Mouse (Mus musculus): Measurements from ENCODE around the gene Olfr1129. TPM values are rescaled to one million over a fixed set of nuclear protein-coding genes. Genes with fewer than 3 reads are reported as not detected.

The Olfr1129 gene
- total and polyA plus RNA-seq, 3 experiments: 0.17 TPM; not detected in 2

- in situ Hi-C loops (cut with MboI; ENCODE audit: low pct_ligation_motif_present, low pct_unique_long_range_greater_than_20kb, low sequenced_read_pairs): no loop called here
- no peak for TF ChIP-seq USF1 (IDR thresholded peaks at IDR 0.05; ENCODE audit: low read depth, low read length)
- TF ChIP-seq MXI1 (IDR thresholded peaks at IDR 0.05; ENCODE audit: low read depth, low read length): no peak
- TF ChIP-seq IRF4 (IDR thresholded peaks at IDR 0.05; ENCODE audit: low read depth, low read length): no peak
- no peak for TF ChIP-seq ZC3H11A (IDR thresholded peaks at IDR 0.05; ENCODE audit: low read depth, low read length)
- no peak for TF ChIP-seq CTCF (conservative IDR thresholded peaks at IDR 0.05 in 1 of 2, IDR thresholded peaks at IDR 0.05 in 1 of 2; ENCODE audit: low read depth in 2 of 2, low read length in 2 of 2)
- no peak for TF ChIP-seq EP300 (IDR thresholded peaks at IDR 0.05; ENCODE audit: low read length)
- no peak for TF ChIP-seq NRF1 (IDR thresholded peaks at IDR 0.05; ENCODE audit: low read depth, low read length)
- TF ChIP-seq MEF2A (IDR thresholded peaks at IDR 0.05; ENCODE audit: borderline replicate concordance, low read depth, low read length): no peak
- no peak for TF ChIP-seq ZMIZ1 (IDR thresholded peaks at IDR 0.05; ENCODE audit: low read depth, low read length)
- no peak for TF ChIP-seq MYC (IDR thresholded peaks at IDR 0.05; ENCODE audit: low read depth, low read length)
- TF ChIP-seq BHLHE40 (IDR thresholded peaks at IDR 0.05; ENCODE audit: low read depth, low read length): no peak
- no peak for TF ChIP-seq JUND (conservative IDR thresholded peaks at IDR 0.05; ENCODE audit: low read depth, low read length)
- no peak for TF ChIP-seq HCFC1 (IDR thresholded peaks at IDR 0.05; ENCODE audit: low read depth, low read length)
- TF ChIP-seq RAD21 (IDR thresholded peaks at IDR 0.05; ENCODE audit: low read depth, low read length): no peak
- H3K79me2 ChIP-seq (replicated peaks; ENCODE audit: control insufficient read depth, extremely low read depth, insufficient read depth, poor library complexity, severe bottlenecking): no peaks in the 10 kb centered on the region
- no peak within 1 kb of the TSS for H3K4me3 ChIP-seq (replicated peaks in 1 of 3; ENCODE audit: low read depth in 2 of 3, low read length in 2 of 3, poor library complexity in 1 of 3)
- peaks cover 10% of the 10 kb centered on the region for H3K9me3 ChIP-seq (replicated peaks; ENCODE audit: low read length)
- dilution Hi-C loops (cut with MboI; ENCODE audit: extremely low pct_ligation_motif_present, extremely low pct_unique_long_range_greater_than_20kb, low sequenced_read_pairs): no loop called here
- no peaks in the 10 kb centered on the region for H3K36me3 ChIP-seq (replicated peaks in 1 of 2; ENCODE audit: control insufficient read depth in 1 of 2, insufficient read depth in 1 of 2, low read length in 1 of 2)
- no peaks in the 10 kb centered on the region for H3K4me1 ChIP-seq (ENCODE audit: control insufficient read depth in 1 of 2, insufficient read depth in 2 of 2)
- H3K4me2 ChIP-seq (ENCODE audit: insufficient read depth, low read depth, poor library complexity, severe bottlenecking): no peak within 1 kb of the TSS
- DNase-seq (ENCODE audit: extremely low read depth): no peak
- no peak within 1 kb of the TSS for H3K27ac ChIP-seq (ENCODE audit: insufficient read depth, low read depth)
- H3K9ac ChIP-seq (ENCODE audit: insufficient read depth, low read depth): no peak within 1 kb of the TSS
- H3K27me3 ChIP-seq (replicated peaks): no peaks in the 10 kb centered on the region
These were observed 53.1 kb downstream of the Olfr1129 start, which contains the start of gene Olfr1131 for GRCm38 (mm10) chr2:87626804-87627203. Gene Olfr1131, plus strand, starts transcription at chr2:87627104.

Other genes with a start within 250 kb of the Olfr1129 start
Only the 20 nearest of the 24 such genes appear.
- gene Olfr1121, start 204.0 kb upstream of the Olfr1129 start, total RNA-seq (2012; rRNA removed): not detected in 2 replicates
- gene Olfr1121, start 204.0 kb upstream of the Olfr1129 start, total RNA-seq (2014; rRNA removed): not detected in 2 replicates
- not detected in 2 replicates for gene Olfr1121, start 204.0 kb upstream of the Olfr1129 start, polyA plus RNA-seq (2012; ENCODE audit: insufficient read length, low read depth)
- gene Olfr1122, start 188.1 kb upstream of the Olfr1129 start, total RNA-seq (2012; rRNA removed): not detected in 2 replicates
- not detected in 2 replicates for gene Olfr1122, start 188.1 kb upstream of the Olfr1129 start, total RNA-seq (2014; rRNA removed)
- not detected in 2 replicates for gene Olfr1122, start 188.1 kb upstream of the Olfr1129 start, polyA plus RNA-seq (2012; ENCODE audit: insufficient read length, low read depth)
- gene Olfr1123, start 157.3 kb upstream of the Olfr1129 start, total RNA-seq (2012; rRNA removed): not detected in 2 replicates
- not detected in 2 replicates for gene Olfr1123, start 157.3 kb upstream of the Olfr1129 start, total RNA-seq (2014; rRNA removed)
- gene Olfr1123, start 157.3 kb upstream of the Olfr1129 start, polyA plus RNA-seq (2012; ENCODE audit: insufficient read length, low read depth): not detected in 2 replicates
- gene Olfr1124, start 143.6 kb upstream of the Olfr1129 start, total RNA-seq (2012; rRNA removed): not detected in 2 replicates
- gene Olfr1124, start 143.6 kb upstream of the Olfr1129 start, total RNA-seq (2014; rRNA removed): not detected in 2 replicates
- not detected in 2 replicates for gene Olfr1124, start 143.6 kb upstream of the Olfr1129 start, polyA plus RNA-seq (2012; ENCODE audit: insufficient read length, low read depth)
- gene Olfr1126, start 119.9 kb upstream of the Olfr1129 start, total RNA-seq (2012; rRNA removed): not detected in 2 replicates
- not detected in 2 replicates for gene Olfr1126, start 119.9 kb upstream of the Olfr1129 start, total RNA-seq (2014; rRNA removed)
- not detected in 2 replicates for gene Olfr1126, start 119.9 kb upstream of the Olfr1129 start, polyA plus RNA-seq (2012; ENCODE audit: insufficient read length, low read depth)
- gene Pramel7, start 76.8 kb upstream of the Olfr1129 start, total RNA-seq (2012; rRNA removed): not detected in 2 replicates
- not detected in 2 replicates for gene Pramel7, start 76.8 kb upstream of the Olfr1129 start, total RNA-seq (2014; rRNA removed)
- gene Pramel7, start 76.8 kb upstream of the Olfr1129 start, polyA plus RNA-seq (2012; ENCODE audit: insufficient read length, low read depth): not detected in 2 replicates
- not detected in 2 replicates for gene Pramel6, start 67.3 kb upstream of the Olfr1129 start, total RNA-seq (2012; rRNA removed)
- not detected in 2 replicates for gene Pramel6, start 67.3 kb upstream of the Olfr1129 start, total RNA-seq (2014; rRNA removed)
- gene Pramel6, start 67.3 kb upstream of the Olfr1129 start, polyA plus RNA-seq (2012; ENCODE audit: insufficient read length, low read depth): not detected in 2 replicates
- not detected in 2 replicates for gene Olfr153, start 42.1 kb upstream of the Olfr1129 start, total RNA-seq (2012; rRNA removed)
- gene Olfr153, start 42.1 kb upstream of the Olfr1129 start, total RNA-seq (2014; rRNA removed): not detected in 2 replicates
- gene Olfr153, start 42.1 kb upstream of the Olfr1129 start, polyA plus RNA-seq (2012; ENCODE audit: insufficient read length, low read depth): not detected in 2 replicates
- gene Olfr1128, start 28.4 kb upstream of the Olfr1129 start, total RNA-seq (2012; rRNA removed): not detected in 2 replicates
- not detected in 2 replicates for gene Olfr1128, start 28.4 kb upstream of the Olfr1129 start, total RNA-seq (2014; rRNA removed)
- not detected in 2 replicates for gene Olfr1128, start 28.4 kb upstream of the Olfr1129 start, polyA plus RNA-seq (2012; ENCODE audit: insufficient read length, low read depth)
- gene Olfr1130, start 32.3 kb downstream of the Olfr1129 start, total RNA-seq (2012; rRNA removed): not detected in 2 replicates
- not detected in 2 replicates for gene Olfr1130, start 32.3 kb downstream of the Olfr1129 start, total RNA-seq (2014; rRNA removed)
- not detected in 2 replicates for gene Olfr1130, start 32.3 kb downstream of the Olfr1129 start, polyA plus RNA-seq (2012; ENCODE audit: insufficient read length, low read depth)
- gene Olfr1131, start 53.2 kb downstream of the Olfr1129 start, total RNA-seq (2012; rRNA removed): not detected in 2 replicates
- not detected in 2 replicates for gene Olfr1131, start 53.2 kb downstream of the Olfr1129 start, total RNA-seq (2014; rRNA removed)
- not detected in 2 replicates for gene Olfr1131, start 53.2 kb downstream of the Olfr1129 start, polyA plus RNA-seq (2012; ENCODE audit: insufficient read length, low read depth)
- not detected in 2 replicates for gene Olfr1132, start 63.6 kb downstream of the Olfr1129 start, total RNA-seq (2012; rRNA removed)
- not detected in 2 replicates for gene Olfr1132, start 63.6 kb downstream of the Olfr1129 start, total RNA-seq (2014; rRNA removed)
- gene Olfr1132, start 63.6 kb downstream of the Olfr1129 start, polyA plus RNA-seq (2012; ENCODE audit: insufficient read length, low read depth): not detected in 2 replicates
- not detected in 2 replicates for gene Olfr1133, start 73.5 kb downstream of the Olfr1129 start, total RNA-seq (2012; rRNA removed)
- not detected in 2 replicates for gene Olfr1133, start 73.5 kb downstream of the Olfr1129 start, total RNA-seq (2014; rRNA removed)
- gene Olfr1133, start 73.5 kb downstream of the Olfr1129 start, polyA plus RNA-seq (2012; ENCODE audit: insufficient read length, low read depth): not detected in 2 replicates
- not detected in 2 replicates for gene Olfr1134, start 84.6 kb downstream of the Olfr1129 start, total RNA-seq (2012; rRNA removed)
- gene Olfr1134, start 84.6 kb downstream of the Olfr1129 start, total RNA-seq (2014; rRNA removed): not detected in 2 replicates
- gene Olfr1134, start 84.6 kb downstream of the Olfr1129 start, polyA plus RNA-seq (2012; ENCODE audit: insufficient read length, low read depth): not detected in 2 replicates
- gene Olfr1135, start 99.8 kb downstream of the Olfr1129 start, total RNA-seq (2012; rRNA removed): not detected in 2 replicates
- gene Olfr1135, start 99.8 kb downstream of the Olfr1129 start, total RNA-seq (2014; rRNA removed): not detected in 2 replicates
- gene Olfr1135, start 99.8 kb downstream of the Olfr1129 start, polyA plus RNA-seq (2012; ENCODE audit: insufficient read length, low read depth): not detected in 2 replicates
- not detected in 2 replicates for gene Olfr1136, start 120.0 kb downstream of the Olfr1129 start, total RNA-seq (2012; rRNA removed)
- not detected in 2 replicates for gene Olfr1136, start 120.0 kb downstream of the Olfr1129 start, total RNA-seq (2014; rRNA removed)
- not detected in 2 replicates for gene Olfr1136, start 120.0 kb downstream of the Olfr1129 start, polyA plus RNA-seq (2012; ENCODE audit: insufficient read length, low read depth)
- not detected in 2 replicates for gene Olfr1137, start 139.3 kb downstream of the Olfr1129 start, total RNA-seq (2012; rRNA removed)
- gene Olfr1137, start 139.3 kb downstream of the Olfr1129 start, total RNA-seq (2014; rRNA removed): not detected in 2 replicates
- gene Olfr1137, start 139.3 kb downstream of the Olfr1129 start, polyA plus RNA-seq (2012; ENCODE audit: insufficient read length, low read depth): not detected in 2 replicates
- not detected in 2 replicates for gene Olfr1138, start 166.1 kb downstream of the Olfr1129 start, total RNA-seq (2012; rRNA removed)
- gene Olfr1138, start 166.1 kb downstream of the Olfr1129 start, total RNA-seq (2014; rRNA removed): not detected in 2 replicates
- not detected in 2 replicates for gene Olfr1138, start 166.1 kb downstream of the Olfr1129 start, polyA plus RNA-seq (2012; ENCODE audit: insufficient read length, low read depth)
- not detected in 2 replicates for gene Olfr1140, start 169.8 kb downstream of the Olfr1129 start, total RNA-seq (2012; rRNA removed)
- not detected in 2 replicates for gene Olfr1140, start 169.8 kb downstream of the Olfr1129 start, total RNA-seq (2014; rRNA removed)
- gene Olfr1140, start 169.8 kb downstream of the Olfr1129 start, polyA plus RNA-seq (2012; ENCODE audit: insufficient read length, low read depth): not detected in 2 replicates
- gene Olfr1141, start 180.1 kb downstream of the Olfr1129 start, total RNA-seq (2012; rRNA removed): not detected in 2 replicates
- gene Olfr1141, start 180.1 kb downstream of the Olfr1129 start, total RNA-seq (2014; rRNA removed): not detected in 2 replicates
- gene Olfr1141, start 180.1 kb downstream of the Olfr1129 start, polyA plus RNA-seq (2012; ENCODE audit: insufficient read length, low read depth): not detected in 2 replicates

Measured in CH12.LX (cell line).